Mouse (Mus musculus) gonadal fat pad, adult 2 months (tissue): ENCODE data around the gene Aldh1a3. TPM values are rescaled to one million over a fixed set of nuclear protein-coding genes. Genes with fewer than 3 reads are reported as not detected.

ENCODE experiments used
- DNase-seq: peaks from one replicate; pipeline ENCODE4 v3.0.0-alpha.2; 2012; ENCODE audit warnings: low read depth
- polyA plus RNA-seq: library from polyadenylated mRNA; depleted of rRNA; stranded (reverse); fragments of >200 nt; gene quantifications from 2 replicates; pipeline ENCODE4 v1.2.3, GENCODE M21; 2012; rRNA removed

Aldh1a3 gene
- polyA plus RNA-seq: 7.2 and 7.5 TPM in 2 replicates

- DNase-seq: no peak
Measured at GRCm38 (mm10) chr7:66427437-66428161, at the start of gene Aldh1a3. Gene Aldh1a3 (minus strand): TSS chr7:66427517.

- no peak for DNase-seq
Measured at GRCm38 (mm10) chr7:66476289-66476688, 49.0 kb upstream of the Aldh1a3 start.

- DNase-seq: no peak
Measured at GRCm38 (mm10) chr7:66471641-66472216, 44.4 kb upstream of the Aldh1a3 start.

GRCm38 (mm10) chr7:66466641-66467040, 39.3 kb upstream of the Aldh1a3 start:
- no peak for DNase-seq

- DNase-seq: no peak
Measured at GRCm38 (mm10) chr7:66465241-66465640, 37.9 kb upstream of the Aldh1a3 start.

- DNase-seq: no peak
Measured at GRCm38 (mm10) chr7:66463081-66463480, 35.8 kb upstream of the Aldh1a3 start.

- DNase-seq: no peak
Measured at GRCm38 (mm10) chr7:66451622-66452295, 24.4 kb upstream of the Aldh1a3 start.

GRCm38 (mm10) chr7:66449971-66450752, 22.8 kb upstream of the Aldh1a3 start:
- DNase-seq: no peak

GRCm38 (mm10) chr7:66448786-66449540, 21.6 kb upstream of the Aldh1a3 start:
- DNase-seq: no peak

GRCm38 (mm10) chr7:66448304-66448703, 21.0 kb upstream of the Aldh1a3 start:
- DNase-seq: no peak

GRCm38 (mm10) chr7:66446860-66447259, 19.5 kb upstream of the Aldh1a3 start:
- no peak for DNase-seq

GRCm38 (mm10) chr7:66445117-66445905, 18.0 kb upstream of the Aldh1a3 start:
- DNase-seq: no peak

- no peak for DNase-seq
Measured at GRCm38 (mm10) chr7:66444706-66445105, 17.4 kb upstream of the Aldh1a3 start.

- DNase-seq: no peak
Measured at GRCm38 (mm10) chr7:66442501-66443369, 15.4 kb upstream of the Aldh1a3 start.

GRCm38 (mm10) chr7:66438787-66439669, 11.7 kb upstream of the Aldh1a3 start:
- DNase-seq: no peak

- no peak for DNase-seq
Measured at GRCm38 (mm10) chr7:66434453-66434935, 7.2 kb upstream of the Aldh1a3 start.

GRCm38 (mm10) chr7:66427053-66427436, 272 bp downstream of the Aldh1a3 start:
- DNase-seq: no peak

GRCm38 (mm10) chr7:66421903-66422302, 5.4 kb downstream of the Aldh1a3 start:
- DNase-seq: no peak
